Comparison of ENCODE assay signal across 9 mouse cellular contexts in genomic region chr7:74353707-74354468, GRCm38 (mm10).
DNase-seq lines count a peak whose midpoint lies in the region; ATAC-seq lines count a peak whose summit lies in the region.
"Had no signal": no experiment of that assay in that cellular context is flagged by ENCODE, and none has a peak within 500 bp of the region (broad histone marks: within the 10 kb centered on the region; RNA-seq: fewer than 3 reads in every experiment).

No protein-coding gene starts in this region.

- no peak overlapping the region for H3K4me2 ChIP-seq in hindbrain, embryonic 12.5 days (replicated peaks)
- H3K4me2 ChIP-seq in midbrain, embryonic 12.5 days (replicated peaks), result no peak overlapping the region

- peak; percentile 35 for ATAC-seq in hindbrain, embryonic 12.5 days (ENCODE audit: low FRiP score)
- ATAC-seq in midbrain, embryonic 12.5 days (ENCODE audit: low FRiP score, low read depth), result peak; percentile 10; the same call in 1 of the 2 replicates

- H3K36me3 ChIP-seq in embryonic facial prominence, embryonic 10.5 days (replicated peaks), result no peaks in the 10 kb centered on the region
- no peaks in the 10 kb centered on the region for H3K36me3 ChIP-seq in hindbrain, embryonic 12.5 days
- no peaks in the 10 kb centered on the region for H3K36me3 ChIP-seq in midbrain, embryonic 12.5 days

- H3K4me3 ChIP-seq in embryonic facial prominence, embryonic 10.5 days, result no peak overlapping the region
- H3K4me3 ChIP-seq in hindbrain, embryonic 12.5 days, result no peak overlapping the region
- no peak overlapping the region for H3K4me3 ChIP-seq in midbrain, embryonic 12.5 days

- peak overlapping the region; percentile 45 for H3K9ac ChIP-seq in hindbrain, embryonic 12.5 days
- no peak overlapping the region; the same call in 1 of the 2 replicates for H3K9ac ChIP-seq in midbrain, embryonic 12.5 days (replicated peaks)

- peaks cover 27% of the 10 kb centered on the region for H3K4me1 ChIP-seq in embryonic facial prominence, embryonic 10.5 days
- H3K4me1 ChIP-seq in hindbrain, embryonic 12.5 days, result peaks cover 19% of the 10 kb centered on the region
- H3K4me1 ChIP-seq in midbrain, embryonic 12.5 days, result peaks cover 9% of the 10 kb centered on the region

- H3K9me3 ChIP-seq in embryonic facial prominence, embryonic 10.5 days, result no peaks in the 10 kb centered on the region
- H3K9me3 ChIP-seq in hindbrain, embryonic 12.5 days (replicated peaks), result no peaks in the 10 kb centered on the region
- H3K9me3 ChIP-seq in midbrain, embryonic 12.5 days, result no peaks in the 10 kb centered on the region

- H3K27me3 ChIP-seq in embryonic facial prominence, embryonic 10.5 days (replicated peaks; ENCODE audit: low read depth, poor library complexity, severe bottlenecking), result no peaks in the 10 kb centered on the region
- H3K27me3 ChIP-seq in hindbrain, embryonic 12.5 days, result no peaks in the 10 kb centered on the region
- no peaks in the 10 kb centered on the region for H3K27me3 ChIP-seq in midbrain, embryonic 12.5 days

- peak; percentile 24 for DNase-seq in Muller cell, postnatal 12 days (ENCODE audit: inconsistent ontology term)
- peak; percentile 37 for DNase-seq in embryonic facial prominence, embryonic 10.5 days (ENCODE audit: low spot score)
- no peak for DNase-seq in left cerebral cortex, postnatal 10 days (ENCODE audit: extremely low spot score in 1 of 2, low spot score in 2 of 2)
- no peak for DNase-seq in layer of hippocampus, adult 18-20 months (ENCODE audit: low spot score in 2 of 2)
- DNase-seq in heart, postnatal 36 days, result no peak
- DNase-seq: gastrocnemius, postnatal 14 days; lung, adult 18-20 months had no signal

- peak overlapping the region; percentile 77 for H3K27ac ChIP-seq in embryonic facial prominence, embryonic 10.5 days (replicated peaks)
- H3K27ac ChIP-seq in hindbrain, embryonic 12.5 days, result peak overlapping the region; percentile 70
- H3K27ac ChIP-seq in midbrain, embryonic 12.5 days (replicated peaks), result no peak overlapping the region

- WGBS in embryonic facial prominence, embryonic 10.5 days, result 77% methylated on average over 13 of the region's 13 CpGs
- 74% methylated on average over 13 of the region's 13 CpGs for WGBS in hindbrain, embryonic 12.5 days
- WGBS in midbrain, embryonic 12.5 days, result 78% methylated on average over 13 of the region's 13 CpGs

- intact Hi-C loops in left cerebral cortex, postnatal 10 days (cut with DNase I), result loop anchor here (2.0 to 10.0 kb wide), 3 partner anchors 327 to 699 kb away; partner anchors contain the start of gene Fam174b
- intact Hi-C loops in heart, postnatal 36 days (cut with DNase I), result loop anchor here (1.0 to 5.0 kb wide), 3 partner anchors 232 to 699 kb away; no protein-coding TSS in a partner anchor

Comparison
In these comparisons a context has a peak if more than half of its experiments do, and no peak if none do; other contexts are left out.
1. DNase-seq: peak in Muller cell, postnatal 12 days (single experiment) and embryonic facial prominence, embryonic 10.5 days (single experiment); none in left cerebral cortex, postnatal 10 days (0 of 2), layer of hippocampus, adult 18-20 months (0 of 2) and heart, postnatal 36 days (0 of 2).